In the genomic region with DNA sequence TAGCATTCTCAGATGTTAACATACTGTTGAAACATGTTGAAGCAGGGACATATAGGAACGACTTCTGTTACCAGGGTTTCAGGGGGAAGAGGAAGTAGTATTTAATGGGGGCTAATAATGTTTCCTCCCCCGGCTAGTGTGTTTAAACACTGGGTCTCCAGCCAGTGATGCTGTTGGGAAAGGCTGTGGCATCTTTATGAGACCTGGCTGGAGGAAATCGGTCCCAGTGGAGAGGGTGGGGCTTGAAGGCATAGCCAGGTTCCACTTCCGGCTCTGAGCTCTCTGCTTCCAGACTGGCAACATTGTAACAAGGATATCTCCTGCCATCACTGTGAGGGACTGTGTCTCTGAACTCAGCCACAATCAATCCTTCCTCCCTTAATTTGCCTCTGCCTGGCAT, we compare ENCODE assay signal across 11 mouse cellular contexts.
DNase-seq lines count a peak whose midpoint lies in the region; ATAC-seq and TF ChIP-seq lines count a peak whose summit lies in the region.
"Had no signal": no experiment of that assay in that cellular context is flagged by ENCODE, and none has a peak within 500 bp of the region (broad histone marks: within the 10 kb centered on the region; RNA-seq: fewer than 3 reads in every experiment).

No protein-coding gene starts in this region.

- H3K9me3 ChIP-seq in heart, postnatal 0 days (replicated peaks; ENCODE audit: control insufficient read depth, low read length): no peaks in the 10 kb centered on the region
- 0 out of 2 replicates have a peak, but pooled peaks cover 5% of the 10 kb centered on the region for H3K9me3 ChIP-seq in embryonic facial prominence, embryonic 13.5 days
- H3K9me3 ChIP-seq in limb, embryonic 12.5 days: peaks cover 7% of the 10 kb centered on the region; the same call in 1 of the 2 replicates

- H3K27ac ChIP-seq in heart, postnatal 0 days (ENCODE audit: low read depth): peak overlapping the region; percentile 67
- peak overlapping the region; percentile 69 for H3K27ac ChIP-seq in embryonic facial prominence, embryonic 13.5 days
- peak overlapping the region; percentile 75 for H3K27ac ChIP-seq in limb, embryonic 12.5 days

- H3K4me2 ChIP-seq in heart, postnatal 0 days (ENCODE audit: low read depth, low read length): no peak overlapping the region
- H3K4me2 ChIP-seq in embryonic facial prominence, embryonic 13.5 days: no peak overlapping the region
- H3K4me2 ChIP-seq in limb, embryonic 12.5 days: no peak overlapping the region

- no peak for TF ChIP-seq CTCF in heart, postnatal 0 days (IDR thresholded peaks at IDR 0.05; ENCODE audit: low read depth)

- TF ChIP-seq EP300 in heart, postnatal 0 days (IDR thresholded peaks at IDR 0.05; ENCODE audit: low read depth): no peak

- 47% methylated on average over 4 of the region's 4 CpGs for WGBS in heart, postnatal 0 days
- whole genome bisulfite sequencing in embryonic facial prominence, embryonic 13.5 days: 56% methylated on average over 4 of the region's 4 CpGs
- 17% methylated on average over 4 of the region's 4 CpGs for WGBS in limb, embryonic 12.5 days

- no peak overlapping the region for H3K9ac ChIP-seq in heart, postnatal 0 days (replicated peaks; ENCODE audit: low read depth, low read length)
- no peak overlapping the region for H3K9ac ChIP-seq in embryonic facial prominence, embryonic 13.5 days
- H3K9ac ChIP-seq in limb, embryonic 12.5 days (replicated peaks): no peak overlapping the region

- no peak overlapping the region for H3K4me3 ChIP-seq in heart, postnatal 0 days (ENCODE audit: low read depth, low read length)
- no peak overlapping the region for H3K4me3 ChIP-seq in embryonic facial prominence, embryonic 13.5 days
- H3K4me3 ChIP-seq in limb, embryonic 12.5 days (replicated peaks): no peak overlapping the region

- H3K36me3 ChIP-seq in heart, postnatal 0 days (replicated peaks; ENCODE audit: control insufficient read depth, insufficient read depth, low read length): no peaks in the 10 kb centered on the region
- H3K36me3 ChIP-seq in embryonic facial prominence, embryonic 13.5 days: no peaks in the 10 kb centered on the region
- no peaks in the 10 kb centered on the region for H3K36me3 ChIP-seq in limb, embryonic 12.5 days

- no peaks in the 10 kb centered on the region for H3K27me3 ChIP-seq in heart, postnatal 0 days (ENCODE audit: control insufficient read depth, insufficient read depth, low read length)
- H3K27me3 ChIP-seq in embryonic facial prominence, embryonic 13.5 days: no peaks in the 10 kb centered on the region
- no peaks in the 10 kb centered on the region for H3K27me3 ChIP-seq in limb, embryonic 12.5 days

- H3K4me1 ChIP-seq in heart, postnatal 0 days (ENCODE audit: control insufficient read depth, insufficient read depth): peaks cover 6% of the 10 kb centered on the region; the same call in 1 of the 2 replicates
- peaks cover 16% of the 10 kb centered on the region for H3K4me1 ChIP-seq in embryonic facial prominence, embryonic 13.5 days
- H3K4me1 ChIP-seq in limb, embryonic 12.5 days (replicated peaks): peaks cover 27% of the 10 kb centered on the region

- ATAC-seq in heart, postnatal 0 days (ENCODE audit: insufficient read depth, low read depth): peak; percentile 44; the same call in 1 of the 2 replicates
- no peak for ATAC-seq in embryonic facial prominence, embryonic 13.5 days (ENCODE audit: insufficient number of reproducible peaks, insufficient read depth, low FRiP score, low TSS enrichment, low read depth)
- no peak for ATAC-seq in limb, embryonic 12.5 days (ENCODE audit: insufficient number of reproducible peaks, insufficient read depth, low FRiP score, low TSS enrichment, low read depth)
- no peak for ATAC-seq in cerebellum, adult (ENCODE audit: insufficient number of reproducible peaks, low FRiP score, low TSS enrichment)

- no peak for DNase-seq in heart, postnatal 0 days (ENCODE audit: low spot score)
- DNase-seq in heart, adult 18-20 months: no peak
- peak; percentile 45 for DNase-seq in MN1 (ENCODE audit: low spot score)
- DNase-seq in right cerebral cortex, postnatal 14 days: no peak
- DNase-seq in cerebellum, postnatal 10 days: no peak
- DNase-seq: adrenal gland, postnatal 25 days; liver; right cerebral cortex, postnatal 25 days had no signal
